Mouse (Mus musculus) kidney, adult 18-20 months (tissue): ENCODE results near the gene Gpr87.

Experiments
- DNase-seq: peaks from one replicate; pipeline ENCODE4 v3.0.0; 2021

Gpr87 gene

GRCm38 (mm10) chr3:59135911-59136653, 58.8 kb downstream of the Gpr87 start:
- DNase-seq = no peak

- no peak for DNase-seq
These were observed 61.7 kb downstream of the Gpr87 start for GRCm38 (mm10) chr3:59133189-59133588.

- no peak for DNase-seq
These were observed 62.9 kb downstream of the Gpr87 start for GRCm38 (mm10) chr3:59131966-59132365.

GRCm38 (mm10) chr3:59131081-59131480, 63.8 kb downstream of the Gpr87 start:
- no peak for DNase-seq

- DNase-seq = peak; percentile 12
These were observed 64.5 kb downstream of the Gpr87 start for GRCm38 (mm10) chr3:59130431-59130830.

- DNase-seq = no peak
These were observed 65.4 kb downstream of the Gpr87 start for GRCm38 (mm10) chr3:59129547-59129946.
